Mouse (Mus musculus) left cerebral cortex, postnatal 25 days (tissue): ENCODE results near the gene Sspo. TPM values are rescaled to one million over a fixed set of nuclear protein-coding genes. Genes with fewer than 3 reads are reported as not detected.

Source experiments
- DNase-seq, 2 experiments: peaks; one replicate each; pipeline ENCODE4 v3.0.0; 2022; ENCODE audit warnings: low spot score in 2 of 2, mixed read lengths in 1 of 2
- intact Hi-C: fragments of 180-260 bp; cut with DNase I; formaldehyde crosslinking; loops from one replicate; pipeline ENCODE4 v1.15.1; 2025
- microRNA-seq, 2 experiments: library from miRNA; unstranded; fragments of <30 nt; microRNA quantifications; one replicate each; pipeline ENCODE4 v1.2.0; 2022
- total RNA-seq, 2 experiments: library from RNA; stranded (reverse); gene quantifications; 2 replicates each; pipeline ENCODE4 v1.2.3; 2021

Sspo gene
- total RNA-seq, 2 experiments from 2014 or later: 0.80 to 1.2 TPM

DNA sequence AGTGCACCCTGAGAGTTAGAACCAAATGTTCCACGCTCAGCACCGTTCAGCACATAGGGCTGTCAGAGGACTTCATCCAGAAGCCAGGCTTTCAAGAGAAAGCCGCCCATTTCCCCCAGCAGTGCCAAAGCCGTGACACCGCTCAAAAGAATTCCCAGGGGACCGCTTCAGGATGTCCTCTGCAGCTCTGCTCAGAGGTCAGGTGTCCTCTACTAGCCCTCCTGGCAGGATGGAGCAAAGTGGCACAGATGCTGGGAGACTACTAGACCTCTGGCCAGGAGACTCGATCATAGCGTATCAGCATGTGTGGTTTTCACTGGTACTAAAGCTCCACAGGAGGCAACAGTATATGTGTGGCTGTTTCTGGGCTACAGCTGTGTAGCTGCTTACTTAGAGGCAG, 86.9 kb downstream of the Sspo start:
- no peak for DNase-seq
- intact Hi-C loops: loop anchor here (5.0 kb wide), 1 partner anchor 358 kb away; no protein-coding TSS in a partner anchor

DNA sequence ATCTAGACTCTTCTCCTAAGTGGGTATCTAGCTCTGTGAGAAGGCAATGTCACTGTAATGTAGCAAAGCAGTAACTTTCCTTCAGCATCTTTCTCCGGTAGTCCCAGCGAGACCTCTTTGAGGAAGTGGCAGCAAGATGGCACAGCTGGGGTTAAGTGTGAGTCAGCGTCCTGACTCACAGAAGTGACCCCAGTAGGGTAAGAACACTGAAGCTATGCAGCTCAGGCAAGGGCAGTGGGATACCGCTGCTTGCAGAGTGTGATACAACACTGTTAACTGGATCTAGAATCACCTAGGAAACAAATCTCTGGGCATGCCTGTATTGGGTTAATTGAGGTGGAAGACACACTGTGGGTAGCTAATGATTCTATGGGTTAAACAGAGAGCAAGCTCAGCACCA, 88.1 kb downstream of the Sspo start:
- intact Hi-C loops: loop anchor here (5.0 kb wide), 1 partner anchor 359 kb away; no protein-coding TSS in a partner anchor
- DNase-seq: no peak

DNA sequence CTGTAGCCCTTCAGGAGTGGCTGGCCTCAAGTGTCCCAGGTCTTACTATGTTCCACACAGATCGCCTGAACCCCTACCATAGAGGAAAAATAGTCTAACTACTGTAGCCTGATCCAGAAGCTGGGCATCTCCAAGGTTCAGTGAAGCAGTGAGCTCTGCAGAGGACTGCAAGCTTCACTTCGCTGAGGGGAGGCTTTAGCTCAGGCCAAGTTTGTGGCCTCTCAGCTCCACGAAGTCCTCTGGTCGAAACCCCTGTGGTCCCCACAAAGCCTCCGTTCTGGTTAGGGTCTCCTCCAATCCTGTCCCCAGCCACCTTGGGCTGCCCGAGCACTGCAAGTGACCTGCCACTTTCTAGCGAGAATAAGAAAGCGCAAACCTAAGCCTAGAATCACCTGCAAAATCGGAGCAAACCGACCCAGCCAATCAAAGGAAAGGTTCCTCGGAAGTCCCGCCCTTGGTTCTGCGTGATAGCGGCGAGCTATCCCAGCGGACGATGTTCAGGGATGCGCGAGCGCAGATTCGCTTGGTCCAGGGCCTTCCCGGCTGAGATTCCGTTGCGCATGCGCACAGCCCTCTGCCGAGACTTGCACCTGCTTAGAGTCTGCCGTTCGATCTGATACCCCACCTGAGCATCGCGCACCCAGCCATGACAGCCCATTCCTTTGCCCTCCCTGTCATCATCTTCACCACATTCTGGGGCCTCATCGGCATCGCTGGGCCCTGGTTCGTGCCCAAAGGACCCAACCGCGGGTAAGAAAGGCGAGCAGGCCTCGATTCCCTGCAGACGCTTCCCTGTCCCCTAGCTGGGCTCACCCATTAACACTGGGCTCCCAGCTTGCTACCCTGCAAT, 89.3 kb downstream of the Sspo start, which contains the start of gene Atp6v0e2:
TSS of gene Atp6v0e2 (plus strand) at position 511 of the 850 bp plus-strand sequence.
- DNase-seq: peak; percentile 92 to 96
- intact Hi-C loops: loop anchor here (5.0 kb wide), 1 partner anchor 360 kb away; no protein-coding TSS in a partner anchor

DNA sequence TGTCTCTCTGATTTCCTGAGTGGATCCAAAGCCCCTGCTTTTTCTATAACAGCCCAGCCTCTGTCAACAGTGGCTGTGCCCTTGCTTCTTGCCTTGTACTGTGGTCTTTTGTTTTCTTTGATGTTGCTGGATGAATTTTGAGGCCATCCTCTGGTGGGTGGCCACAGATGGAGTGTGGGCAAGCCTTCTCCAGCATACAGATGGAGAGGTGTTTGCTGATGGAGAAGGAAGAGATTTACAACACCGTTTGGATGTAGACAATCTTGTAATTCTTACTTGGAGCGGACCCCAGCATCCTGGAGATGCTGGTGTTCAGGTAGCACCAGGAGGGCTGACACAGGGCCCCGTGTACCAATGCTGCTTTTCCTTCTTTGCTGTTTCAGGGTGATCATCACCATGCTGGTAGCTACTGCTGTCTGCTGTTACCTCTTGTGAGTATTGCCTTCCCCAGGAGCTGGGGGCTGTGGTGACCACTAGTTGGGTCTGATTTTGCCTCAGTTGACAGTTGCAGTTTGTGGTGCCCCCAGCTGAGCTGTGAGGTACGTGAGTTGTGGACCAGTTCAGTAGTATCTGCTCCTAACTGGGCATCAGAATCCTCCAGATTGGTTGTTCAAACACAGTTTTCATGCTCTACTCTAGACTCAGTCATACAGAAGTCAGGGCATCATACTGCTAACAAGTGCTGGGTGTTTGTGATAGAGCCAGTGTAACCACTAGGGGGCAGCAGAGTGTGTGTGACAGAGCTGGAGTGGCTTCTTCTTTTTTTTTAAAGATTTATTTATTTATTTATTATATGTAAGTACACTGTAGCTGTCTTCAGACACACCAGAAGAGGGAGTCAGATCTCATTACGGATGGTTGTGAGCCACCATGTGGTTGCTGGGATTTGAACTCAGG, 91.1 kb downstream of the Sspo start:
- DNase-seq: peak; percentile 77 to 85
- intact Hi-C loops: loop anchor here (5.0 kb wide), 1 partner anchor 362 kb away; no protein-coding TSS in a partner anchor

DNA sequence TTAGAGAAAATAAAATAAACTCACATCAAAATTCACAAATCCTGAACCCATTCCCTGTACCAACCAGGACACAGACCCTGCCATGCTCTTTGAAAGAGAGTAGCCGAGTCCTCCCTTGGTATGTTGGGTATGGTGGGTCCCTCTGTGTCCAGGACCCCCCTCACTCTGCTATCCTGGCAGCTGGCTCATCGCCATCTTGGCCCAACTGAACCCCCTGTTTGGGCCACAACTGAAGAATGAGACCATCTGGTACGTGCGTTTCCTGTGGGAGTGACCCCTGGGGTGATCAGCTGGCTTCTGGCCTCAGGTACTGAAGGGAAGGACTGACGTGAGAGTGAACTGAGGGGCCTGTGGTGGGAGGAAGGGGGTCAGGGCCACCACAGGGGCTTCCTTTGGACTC, 91.8 kb downstream of the Sspo start:
- no peak for DNase-seq
- intact Hi-C loops: loop anchor here (2.0 to 10.0 kb wide), 3 partner anchors 95 to 363 kb away; partner anchors contain the start of genes Gimap3 and Zfp467

DNA sequence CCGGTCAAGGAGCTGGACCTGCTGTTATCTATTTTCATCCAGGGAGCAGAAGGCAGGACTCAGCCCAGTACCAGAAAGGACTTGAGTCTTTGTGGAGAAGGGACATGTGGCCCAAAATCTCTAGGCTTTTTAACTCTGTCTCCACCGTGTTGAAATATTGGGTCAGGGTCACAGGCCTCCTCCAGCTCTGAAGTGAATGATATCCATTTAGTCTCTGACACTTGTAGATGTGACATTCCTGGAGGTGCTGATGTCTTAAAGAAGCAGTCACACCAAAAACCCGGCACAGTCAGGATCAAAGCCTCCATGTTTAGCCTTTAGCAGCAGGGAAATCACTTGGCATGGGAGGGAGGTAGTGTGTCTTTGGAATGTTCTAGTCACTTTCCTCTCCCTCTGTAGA, 92.7 kb downstream of the Sspo start:
- intact Hi-C loops: loop anchor here (2.0 to 10.0 kb wide), 2 partner anchors 96 to 234 kb away; partner anchors contain the start of genes Gimap3 and Zfp467

DNA sequence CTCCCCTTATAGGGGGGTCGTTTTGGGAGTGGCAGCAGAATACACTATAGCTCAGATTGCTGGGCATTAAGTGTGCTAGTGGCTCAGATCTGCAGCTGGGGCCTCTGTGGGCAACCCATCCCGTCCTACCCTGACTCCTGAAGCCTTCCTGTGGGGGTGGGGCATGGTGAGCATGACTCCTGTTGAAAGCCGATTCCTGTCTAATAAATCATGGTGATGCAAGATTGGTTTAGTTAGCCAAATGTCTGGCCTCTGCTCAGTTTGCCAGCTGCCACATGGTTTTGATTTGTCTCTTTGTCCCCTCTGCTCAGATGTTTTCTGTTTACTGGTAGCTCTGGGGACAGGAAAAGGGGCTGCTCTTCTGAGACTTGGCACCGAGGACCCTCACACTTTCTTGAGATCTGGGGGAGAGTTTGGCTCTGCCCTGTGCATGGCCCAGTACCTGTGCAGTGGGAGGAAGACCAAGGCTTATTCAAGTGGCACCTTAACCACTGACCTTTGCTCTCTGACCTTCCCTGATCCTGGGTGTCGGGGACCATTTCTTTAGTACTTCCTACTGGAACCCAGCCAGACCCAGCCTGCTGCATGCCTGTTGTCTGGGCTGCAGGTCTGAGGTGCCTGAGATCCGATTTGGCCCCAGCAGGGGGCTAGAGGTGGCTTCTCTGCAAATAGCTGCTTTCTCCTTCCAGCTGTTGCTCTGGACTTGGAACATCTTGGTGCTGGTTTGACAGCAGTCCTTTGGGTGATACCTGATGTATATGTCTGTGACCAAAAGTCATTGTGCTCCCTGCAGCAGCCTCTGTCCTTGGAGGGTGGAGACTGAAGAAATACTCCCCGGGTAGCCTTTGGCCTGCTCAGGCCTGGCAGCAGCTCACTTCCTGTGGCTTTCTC, 93.8 kb downstream of the Sspo start:
- intact Hi-C loops: loop anchor here (2.0 to 10.0 kb wide), 2 partner anchors 97 to 233 kb away; partner anchors contain the start of genes Gimap3 and Zfp467
- no peak for DNase-seq

More for the DNA sequence above, 92.7 kb downstream of the Sspo start:
- no peak for DNase-seq

DNA sequence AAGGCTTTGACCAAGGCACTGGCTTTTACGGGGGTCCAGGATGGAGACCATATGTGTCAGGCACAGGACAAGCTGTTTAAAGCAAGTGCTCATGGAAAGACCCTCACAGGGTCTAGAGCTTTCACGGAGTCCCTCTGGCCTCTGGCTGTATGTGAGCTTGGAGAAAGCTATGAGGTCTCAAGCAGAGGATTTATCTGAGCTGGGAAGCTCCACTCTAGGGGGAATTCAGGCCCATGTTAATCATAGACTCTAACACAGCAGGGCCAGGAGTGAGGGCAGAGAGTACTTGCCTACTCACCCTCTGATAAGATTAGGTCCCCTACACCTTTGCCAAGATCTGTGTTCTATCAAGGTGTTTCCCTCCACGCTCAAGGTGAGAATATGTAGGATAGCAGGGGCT, 94.6 kb downstream of the Sspo start:
- DNase-seq: no peak
- intact Hi-C loops: loop anchor here (10.0 kb wide), 1 partner anchor 232 kb away; the partner anchor contains the start of gene Gimap3

DNA sequence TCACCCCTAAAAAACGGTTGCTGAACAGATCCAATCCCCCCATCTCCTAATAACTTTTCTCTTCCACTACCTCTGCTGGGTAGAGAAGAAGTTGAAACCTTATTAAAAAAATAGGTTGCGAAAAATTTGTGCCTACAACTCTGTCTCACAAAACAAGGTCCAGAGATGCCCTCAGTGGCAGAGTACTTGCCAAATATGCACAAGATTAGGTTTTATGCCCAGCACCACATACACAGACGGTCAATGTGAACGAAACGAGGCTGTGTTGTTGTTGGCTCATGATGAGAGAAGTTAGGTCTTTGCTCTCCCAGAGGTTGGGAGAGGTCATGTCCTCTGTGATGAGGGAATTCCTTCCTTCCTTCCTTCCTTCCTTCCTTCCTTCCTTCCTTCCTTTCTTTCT, 97.2 kb downstream of the Sspo start:
- no peak for DNase-seq
- intact Hi-C loops: loop anchor here (5.0 to 10.0 kb wide), 2 partner anchors 97 to 230 kb away; partner anchors contain the start of gene Gimap3

DNA sequence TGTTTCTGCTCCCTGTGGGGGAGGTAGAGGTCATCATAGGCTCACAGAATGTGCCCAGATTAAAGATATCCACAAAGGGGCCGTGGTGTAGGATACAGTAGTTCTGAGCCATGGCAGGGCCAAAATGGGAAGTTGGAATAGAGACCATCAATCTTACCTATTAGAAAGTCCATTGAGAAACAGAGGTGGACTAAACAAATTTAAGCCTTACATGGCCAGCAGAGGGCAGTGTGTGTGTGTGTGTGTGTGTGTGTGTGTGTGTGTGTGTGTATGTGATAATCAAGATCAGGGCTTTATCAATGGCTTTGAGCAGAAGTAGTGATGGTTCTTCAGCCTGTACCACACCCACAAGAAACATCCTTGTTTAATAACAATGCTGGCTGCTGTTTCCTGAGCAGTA, 98.2 kb downstream of the Sspo start:
- intact Hi-C loops: loop anchor here (5.0 to 10.0 kb wide), 2 partner anchors 96 to 229 kb away; partner anchors contain the start of gene Gimap3
- no peak for DNase-seq

DNA sequence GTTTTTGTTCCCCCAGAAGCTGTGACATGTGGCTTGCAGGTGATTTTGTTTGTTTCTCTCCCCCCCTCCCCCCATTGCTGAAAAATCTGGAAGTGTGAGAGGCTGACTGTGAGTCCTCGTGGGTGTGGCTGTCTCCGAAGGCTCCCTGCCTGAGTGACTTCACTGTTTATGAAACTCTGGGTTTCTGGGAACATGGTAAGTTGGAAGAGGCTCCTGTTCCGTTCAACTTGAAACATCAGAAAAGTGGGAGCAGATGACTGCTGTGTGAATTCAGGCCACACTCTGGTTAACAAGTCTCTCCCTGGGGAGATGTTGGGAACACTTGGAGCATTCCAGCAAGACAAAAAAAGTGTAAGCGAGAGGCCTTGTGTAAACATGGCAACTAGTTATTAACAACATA, 98.8 kb downstream of the Sspo start:
- intact Hi-C loops: loop anchor here (5.0 to 10.0 kb wide), 2 partner anchors 95 to 228 kb away; partner anchors contain the start of gene Gimap3
- no peak for DNase-seq

DNA sequence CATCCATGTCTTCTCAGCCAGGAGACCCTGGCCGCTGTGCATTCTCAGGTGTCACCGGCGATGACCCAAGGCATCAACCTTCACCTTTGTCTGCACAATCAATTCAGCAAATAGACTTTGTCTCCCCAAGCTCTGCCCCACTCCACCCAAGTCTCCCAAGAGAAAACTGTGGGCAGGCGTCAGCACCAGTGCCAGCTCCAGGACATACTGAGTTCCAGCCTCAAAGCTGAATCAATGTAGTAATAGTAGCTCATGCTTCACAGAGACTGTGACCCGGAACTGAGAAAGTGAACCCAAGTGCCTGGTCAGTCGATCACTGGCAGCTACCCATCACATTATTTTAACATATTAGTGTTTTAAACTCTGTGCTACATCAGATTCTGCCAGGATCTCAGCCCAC, 100.3 kb downstream of the Sspo start:
- DNase-seq: no peak
- intact Hi-C loops: loop anchor here (5.0 to 10.0 kb wide), 2 partner anchors 94 to 226 kb away; partner anchors contain the start of gene Gimap3

Small RNA genes within 50 kb of the gene (microRNA-seq; reads per million reads assigned to microRNA genes)
- gene Gm24325: 0 reads per million in 2 experiments

Other genes with a start within 250 kb of the Sspo start
- gene Krba1, start 52.6 kb upstream of the Sspo start, total RNA-seq: 10 to 100 TPM; 42.6 to 44.2 TPM
- gene Zfp467, start 2.4 kb upstream of the Sspo start, total RNA-seq: 10 to 100 TPM; 21.7 to 33.1 TPM
- 100 to 1,000 TPM; 458 to 480 TPM for gene Atp6v0e2, start 89.4 kb downstream of the Sspo start, total RNA-seq
- gene Lrrc61, start 106.6 kb downstream of the Sspo start, total RNA-seq: 10 to 100 TPM; 31.3 to 33.3 TPM
- 10 to 100 TPM; 15.7 to 16.6 TPM for gene Rarres2, start 124.6 kb downstream of the Sspo start, total RNA-seq
- not detected for gene Gm45021, start 141.4 kb downstream of the Sspo start, total RNA-seq
- gene Repin1, start 145.7 kb downstream of the Sspo start, total RNA-seq: 10 to 100 TPM; 46.6 to 53.2 TPM
- gene Gm44965, start 145.7 kb downstream of the Sspo start, total RNA-seq: not detected
- gene Zfp775, start 153.8 kb downstream of the Sspo start, total RNA-seq: 1 to 10 TPM; 5.0 to 7.2 TPM
- gene AI854703, start 178.5 kb downstream of the Sspo start, total RNA-seq: 10 to 100 TPM; 15.0 to 17.2 TPM
- gene Gimap8, start 199.0 kb downstream of the Sspo start, total RNA-seq: 1 to 10 TPM in 1 of 2 experiments, under 1 TPM in 1; 0.46 to 1.2 TPM
- under 1 TPM in 1 of 2 experiments, not detected in 1; 0.69 TPM for gene Gimap9, start 227.9 kb downstream of the Sspo start, total RNA-seq
- under 1 TPM; 0.32 to 0.46 TPM for gene Gimap4, start 236.3 kb downstream of the Sspo start, total RNA-seq